In genomic region chr11:34708278-34708677, GRCm38 (mm10) we compare ENCODE assay signal across 28 mouse cellular contexts.
A peak's percentile ranks its signal among the peaks of the same experiment; 100 is the strongest.
DNase-seq lines count a peak whose midpoint lies in the region.
"Had no signal": no experiment of that assay in that cellular context is flagged by ENCODE, and none has a peak within 500 bp of the region (broad histone marks: within the 10 kb centered on the region; RNA-seq: fewer than 3 reads in every experiment).

No protein-coding gene starts in this region.

- 90% methylated on average over 11 of the region's 11 CpGs for WGBS in limb, embryonic 10.5 days

- no peaks in the 10 kb centered on the region for H3K4me1 ChIP-seq in limb, embryonic 10.5 days
- H3K4me1 ChIP-seq: embryonic facial prominence, embryonic 10.5 days; embryonic facial prominence, embryonic 13.5 days; forebrain, embryonic 12.5 days; forebrain, embryonic 15.5 days; heart, embryonic 13.5 days had no signal

- H3K9me3 ChIP-seq in limb, embryonic 10.5 days (replicated peaks) = no peaks in the 10 kb centered on the region
- H3K9me3 ChIP-seq: embryonic facial prominence, embryonic 10.5 days; embryonic facial prominence, embryonic 13.5 days; forebrain, embryonic 12.5 days; forebrain, embryonic 15.5 days; heart, embryonic 10.5 days; heart, embryonic 13.5 days had no signal

- DNase-seq in frontal cortex, postnatal 36 days (ENCODE audit: low spot score in 2 of 2) = peak; percentile 9 to 16
- no peak for DNase-seq in frontal cortex, postnatal 10 days (ENCODE audit: low spot score in 2 of 2)
- DNase-seq in left cerebral cortex, postnatal 25 days (ENCODE audit: low spot score in 2 of 2) = peak; percentile 9 to 30
- DNase-seq in left cerebral cortex, adult 11 months (ENCODE audit: low spot score) = no peak
- DNase-seq in 416B (ENCODE audit: low read depth) = peak; percentile 35
- peak; percentile 70 for DNase-seq in brain, adult 2 months (ENCODE audit: low read depth, low spot score)
- no peak for DNase-seq in limb, embryonic 10.5 days (ENCODE audit: low spot score)
- DNase-seq in embryo, embryonic 9.5 days (ENCODE audit: extremely low spot score) = no peak
- DNase-seq: adrenal gland, postnatal 10 days; adrenal gland, postnatal 36 days; cerebellum, adult 11 months; cerebellum, adult 2 months; cerebellum, adult 9-11 months; cerebellum, postnatal 25 days; gastrocnemius, postnatal 10 days; gastrocnemius, postnatal 36 days; heart, adult 2 months; heart, postnatal 14 days; heart, postnatal 4 days had no signal

- no peaks in the 10 kb centered on the region for H3K27me3 ChIP-seq in limb, embryonic 10.5 days (ENCODE audit: low read depth, poor library complexity, severe bottlenecking)
- H3K27me3 ChIP-seq: embryonic facial prominence, embryonic 13.5 days; forebrain, embryonic 12.5 days; forebrain, embryonic 15.5 days; heart, embryonic 13.5 days; Patski had no signal

- H3K27ac ChIP-seq in limb, embryonic 10.5 days = no peak overlapping the region
- H3K27ac ChIP-seq: embryonic facial prominence, embryonic 10.5 days; embryonic facial prominence, embryonic 13.5 days; forebrain, embryonic 12.5 days; forebrain, embryonic 15.5 days; heart, adult 2 months; heart, embryonic 10.5 days; heart, embryonic 13.5 days; hindbrain, embryonic 14.5 days had no signal

- intact Hi-C loops in left cerebral cortex, postnatal 25 days (cut with DNase I) = no loop called here

- no peak overlapping the region for H3K4me3 ChIP-seq in limb, embryonic 10.5 days
- H3K4me3 ChIP-seq: embryonic facial prominence, embryonic 10.5 days; embryonic facial prominence, embryonic 13.5 days; erythroblast, embryonic 14.5 days; forebrain, embryonic 12.5 days; forebrain, embryonic 15.5 days; heart, adult 2 months; heart, embryonic 10.5 days; heart, embryonic 13.5 days had no signal

- no peaks in the 10 kb centered on the region for H3K36me3 ChIP-seq in limb, embryonic 10.5 days
- H3K36me3 ChIP-seq: embryonic facial prominence, embryonic 10.5 days; embryonic facial prominence, embryonic 13.5 days; forebrain, embryonic 12.5 days; forebrain, embryonic 15.5 days; heart, embryonic 10.5 days; heart, embryonic 13.5 days had no signal

Comparison
In these comparisons a context has a peak if more than half of its experiments do, and no peak if none do; other contexts are left out.
1. DNase-seq: peak in frontal cortex, postnatal 36 days (2 of 2), left cerebral cortex, postnatal 25 days (2 of 2), 416B (single experiment) and brain, adult 2 months (single experiment); none in frontal cortex, postnatal 10 days (0 of 2), left cerebral cortex, adult 11 months (single experiment), limb, embryonic 10.5 days (single experiment) and embryo, embryonic 9.5 days (single experiment).